Mouse (Mus musculus) hindbrain, embryonic 15.5 days (tissue): Measurements from ENCODE around the gene Rbfox2. TPM values are rescaled to one million over a fixed set of nuclear protein-coding genes. Genes with fewer than 3 reads are reported as not detected.
A peak's percentile ranks its signal among the peaks of the same experiment; 100 is the strongest.

Experiments
- ATAC-seq: fragments of 200-750 bp; cut with Nextera tagmentation; 2 replicates; pipeline ENCODE4 v1.8.0; 2017; ENCODE audit warnings: low read depth, moderate number of reproducible peaks, moderate TSS enrichment; ENCODE audit not compliant: low FRiP score
- H3K27ac ChIP-seq: fragments of 300-500 bp; sonication (generic); replicated peaks from 2 replicates; pipeline ENCODE4 v1.5.1; 2015; ENCODE audit warnings: mild to moderate bottlenecking, inconsistent platforms
- H3K27me3 ChIP-seq: fragments of 300-500 bp; sonication (generic); 2 replicates; pipeline ENCODE4 v1.6.1; 2015; ENCODE audit warnings: control low read depth, inconsistent platforms
- H3K36me3 ChIP-seq: fragments of 300-500 bp; sonication (generic); 2 replicates; pipeline ENCODE4 v1.6.1; 2015; ENCODE audit warnings: control low read depth, inconsistent platforms
- H3K4me1 ChIP-seq: fragments of 300-500 bp; sonication (generic); replicated peaks from 2 replicates; pipeline ENCODE4 v1.6.1; 2015; ENCODE audit warnings: control low read depth, inconsistent platforms
- H3K4me2 ChIP-seq: fragments of 300-500 bp; sonication (generic); 2 replicates; pipeline ENCODE4 v1.6.1; 2015; ENCODE audit warnings: moderate library complexity, mild to moderate bottlenecking, inconsistent platforms
- H3K4me3 ChIP-seq: fragments of 300-500 bp; sonication (generic); 2 replicates; pipeline ENCODE4 v1.5.1; 2015; ENCODE audit warnings: mild to moderate bottlenecking, inconsistent platforms
- H3K9ac ChIP-seq: fragments of 300-500 bp; sonication (generic); 2 replicates; pipeline ENCODE4 v1.6.1; 2015; ENCODE audit warnings: inconsistent platforms
- H3K9me3 ChIP-seq: fragments of 300-500 bp; sonication (generic); 2 replicates; pipeline ENCODE4 v1.6.1; 2016; ENCODE audit warnings: control low read depth, inconsistent platforms
- WGBS: fragments of 180-500 bp; shearing (Covaris S2); methylation state at CpG from one replicate; pipeline ENCODE4 v1.1.7; 2015; 5-methylcytosine and 5-hydroxymethylcytosine counted together
- polyA plus RNA-seq: library from polyadenylated mRNA; unstranded; fragments of >200 nt; fragmentation: Nextera tagmentation; extraction: Ambion mirVana; gene quantifications from 2 replicates; pipeline ENCODE4 v1.2.1, GENCODE M21; 2015

The Rbfox2 gene
- polyA plus RNA-seq, 1 experiment from 2014 or later: 151 TPM

- Histone ChIP-seq H3K9ac (no peak overlapping the region), H3K27ac (no peak overlapping the region), H3K9me3 (no peaks in the 10 kb centered on the region), H3K27me3 (no peaks in the 10 kb centered on the region), H3K36me3 (no peaks in the 10 kb centered on the region), H3K4me3 (no peak overlapping the region), H3K4me1 (no peaks in the 10 kb centered on the region), H3K4me2 (no peak overlapping the region)
- WGBS: 90% methylated on average over 11 of the region's 11 CpGs
- ATAC-seq: no peak
Observed at GRCm38 (mm10) chr15:77324426-77324825, 17.6 kb upstream of the Rbfox2 start.

GRCm38 (mm10) chr15:77323226-77323625 is 16.4 kb upstream of the Rbfox2 start:
- Histone ChIP-seq H3K36me3 (no peaks in the 10 kb centered on the region), H3K9me3 (no peaks in the 10 kb centered on the region), H3K9ac (no peak overlapping the region), H3K4me2 (no peak overlapping the region), H3K4me3 (no peak overlapping the region), H3K27ac (no peak overlapping the region), H3K4me1 (no peaks in the 10 kb centered on the region), H3K27me3 (no peaks in the 10 kb centered on the region)
- no peak for ATAC-seq
- WGBS: 86% methylated on average over 10 of the region's 10 CpGs

- no peak for ATAC-seq
- H3K36me3 ChIP-seq: no peaks in the 10 kb centered on the region
- H3K4me3 ChIP-seq: no peak overlapping the region
- 0 out of 2 replicates have a peak, but pooled peaks cover 2% of the 10 kb centered on the region for H3K27me3 ChIP-seq
- peaks cover 3% of the 10 kb centered on the region; the same call in 1 of the 2 replicates for H3K4me1 ChIP-seq
- 34% methylated on average over 6 of the region's 6 CpGs for WGBS
- no peak overlapping the region for H3K9ac ChIP-seq
- H3K4me2 ChIP-seq: no peak overlapping the region
- no peak overlapping the region for H3K27ac ChIP-seq
- H3K9me3 ChIP-seq: no peaks in the 10 kb centered on the region
Observed at GRCm38 (mm10) chr15:77313701-77314100, 6.9 kb upstream of the Rbfox2 start.

GRCm38 (mm10) chr15:77312796-77313195 is 6.0 kb upstream of the Rbfox2 start:
- H3K4me1 ChIP-seq: peaks cover 3% of the 10 kb centered on the region; the same call in 1 of the 2 replicates
- H3K36me3 ChIP-seq: no peaks in the 10 kb centered on the region
- H3K27me3 ChIP-seq: 0 out of 2 replicates have a peak, but pooled peaks cover 2% of the 10 kb centered on the region
- H3K4me3 ChIP-seq: no peak overlapping the region
- ATAC-seq: no peak
- no peak overlapping the region for H3K9ac ChIP-seq
- H3K27ac ChIP-seq: no peak overlapping the region
- WGBS: 94% methylated on average over 7 of the region's 7 CpGs
- no peak overlapping the region for H3K4me2 ChIP-seq
- H3K9me3 ChIP-seq: no peaks in the 10 kb centered on the region

GRCm38 (mm10) chr15:77307767-77308495 is 1.1 kb upstream of the Rbfox2 start:
- WGBS: 88% methylated on average over 4 of the region's 4 CpGs
- no peak for ATAC-seq
- H3K9ac ChIP-seq: no peak overlapping the region

GRCm38 (mm10) chr15:77305852-77306546 is 805 bp downstream of the Rbfox2 start:
- peak overlapping the region; percentile 72 for H3K4me3 ChIP-seq
- H3K27ac ChIP-seq: peak overlapping the region; percentile 96
- peak overlapping the region; percentile 86 for H3K4me2 ChIP-seq
- no peaks in the 10 kb centered on the region for H3K27me3 ChIP-seq
- peak overlapping the region; percentile 92 for H3K9ac ChIP-seq
- peaks cover 28% of the 10 kb centered on the region for H3K4me1 ChIP-seq
- no peaks in the 10 kb centered on the region for H3K36me3 ChIP-seq
- ATAC-seq: peak; percentile 21; the same call in 1 of the 2 replicates
- WGBS: under 1% methylated on average over 49 of the region's 54 CpGs
- H3K9me3 ChIP-seq: no peaks in the 10 kb centered on the region

More at GRCm38 (mm10) chr15:77307767-77308495, 1.1 kb upstream of the Rbfox2 start:
- Histone ChIP-seq H3K27me3 (0 out of 2 replicates have a peak, but pooled peaks cover 2% of the 10 kb centered on the region), H3K4me3 (no peak overlapping the region), H3K27ac (no peak overlapping the region), H3K4me2 (peak overlapping the region; percentile 86; the same call in 1 of the 2 replicates), H3K4me1 (peaks cover 28% of the 10 kb centered on the region), H3K36me3 (no peaks in the 10 kb centered on the region), H3K9me3 (no peaks in the 10 kb centered on the region)

- H3K4me2 ChIP-seq: peak overlapping the region; percentile 86
- ATAC-seq: no peak
- no peaks in the 10 kb centered on the region for H3K27me3 ChIP-seq
- H3K4me3 ChIP-seq: peak overlapping the region; percentile 72
- 9% methylated on average over 3 of the region's 3 CpGs for WGBS
- H3K4me1 ChIP-seq: peaks cover 33% of the 10 kb centered on the region
- no peaks in the 10 kb centered on the region for H3K9me3 ChIP-seq
- H3K27ac ChIP-seq: peak overlapping the region; percentile 96; the same call in 1 of the 2 replicates
- no peaks in the 10 kb centered on the region for H3K36me3 ChIP-seq
- H3K9ac ChIP-seq: peak overlapping the region; percentile 92
Observed at GRCm38 (mm10) chr15:77304960-77305359, 1.8 kb downstream of the Rbfox2 start.

GRCm38 (mm10) chr15:77301122-77301521 is 5.7 kb downstream of the Rbfox2 start:
- H3K4me3 ChIP-seq: no peak overlapping the region
- 75% methylated on average over 6 of the region's 6 CpGs for WGBS
- H3K9ac ChIP-seq: no peak overlapping the region
- H3K27ac ChIP-seq: no peak overlapping the region
- no peaks in the 10 kb centered on the region for H3K9me3 ChIP-seq
- no peaks in the 10 kb centered on the region for H3K36me3 ChIP-seq
- no peak for ATAC-seq
- no peak overlapping the region for H3K4me2 ChIP-seq
- H3K4me1 ChIP-seq: peaks cover 30% of the 10 kb centered on the region
- H3K27me3 ChIP-seq: no peaks in the 10 kb centered on the region

GRCm38 (mm10) chr15:77298564-77298963 is 8.2 kb downstream of the Rbfox2 start:
- no peak for ATAC-seq
- Histone ChIP-seq H3K9me3 (no peaks in the 10 kb centered on the region), H3K36me3 (no peaks in the 10 kb centered on the region), H3K9ac (no peak overlapping the region), H3K4me1 (peaks cover 8% of the 10 kb centered on the region), H3K27me3 (no peaks in the 10 kb centered on the region), H3K4me3 (no peak overlapping the region), H3K4me2 (no peak overlapping the region), H3K27ac (no peak overlapping the region)
- 75% methylated on average over 3 of the region's 3 CpGs for WGBS

GRCm38 (mm10) chr15:77296635-77297034 is 10.2 kb downstream of the Rbfox2 start:
- Histone ChIP-seq H3K36me3 (no peaks in the 10 kb centered on the region), H3K27ac (no peak overlapping the region), H3K4me2 (no peak overlapping the region), H3K9ac (no peak overlapping the region), H3K9me3 (no peaks in the 10 kb centered on the region), H3K4me1 (0 out of 2 replicates have a peak, but pooled peaks cover 15% of the 10 kb centered on the region), H3K27me3 (no peaks in the 10 kb centered on the region), H3K4me3 (no peak overlapping the region)
- 79% methylated on average over 2 of the region's 2 CpGs for WGBS
- no peak for ATAC-seq

GRCm38 (mm10) chr15:77293493-77293892 is 13.3 kb downstream of the Rbfox2 start:
- Histone ChIP-seq H3K4me1 (0 out of 2 replicates have a peak, but pooled peaks cover 14% of the 10 kb centered on the region), H3K9me3 (no peaks in the 10 kb centered on the region), H3K4me3 (no peak overlapping the region), H3K27ac (no peak overlapping the region), H3K36me3 (no peaks in the 10 kb centered on the region), H3K4me2 (no peak overlapping the region), H3K9ac (no peak overlapping the region), H3K27me3 (no peaks in the 10 kb centered on the region)
- 94% methylated on average over 3 of the region's 3 CpGs for WGBS
- ATAC-seq: no peak

- WGBS: 65% methylated on average over 6 of the region's 6 CpGs
- Histone ChIP-seq H3K4me3 (no peak overlapping the region), H3K4me1 (0 out of 2 replicates have a peak, but pooled peaks cover 14% of the 10 kb centered on the region), H3K36me3 (no peaks in the 10 kb centered on the region), H3K4me2 (no peak overlapping the region), H3K9ac (no peak overlapping the region), H3K9me3 (no peaks in the 10 kb centered on the region), H3K27me3 (no peaks in the 10 kb centered on the region), H3K27ac (no peak overlapping the region)
- no peak for ATAC-seq
Observed at GRCm38 (mm10) chr15:77292381-77292780, 14.4 kb downstream of the Rbfox2 start.
